Mouse (Mus musculus): ENCODE measurements around the gene Zfp683. TPM values are rescaled to one million over a fixed set of nuclear protein-coding genes. Genes with fewer than 3 reads are reported as not detected.

The Zfp683 gene
- polyA plus RNA-seq, 1 experiment from 2014 or later: not detected

DNA sequence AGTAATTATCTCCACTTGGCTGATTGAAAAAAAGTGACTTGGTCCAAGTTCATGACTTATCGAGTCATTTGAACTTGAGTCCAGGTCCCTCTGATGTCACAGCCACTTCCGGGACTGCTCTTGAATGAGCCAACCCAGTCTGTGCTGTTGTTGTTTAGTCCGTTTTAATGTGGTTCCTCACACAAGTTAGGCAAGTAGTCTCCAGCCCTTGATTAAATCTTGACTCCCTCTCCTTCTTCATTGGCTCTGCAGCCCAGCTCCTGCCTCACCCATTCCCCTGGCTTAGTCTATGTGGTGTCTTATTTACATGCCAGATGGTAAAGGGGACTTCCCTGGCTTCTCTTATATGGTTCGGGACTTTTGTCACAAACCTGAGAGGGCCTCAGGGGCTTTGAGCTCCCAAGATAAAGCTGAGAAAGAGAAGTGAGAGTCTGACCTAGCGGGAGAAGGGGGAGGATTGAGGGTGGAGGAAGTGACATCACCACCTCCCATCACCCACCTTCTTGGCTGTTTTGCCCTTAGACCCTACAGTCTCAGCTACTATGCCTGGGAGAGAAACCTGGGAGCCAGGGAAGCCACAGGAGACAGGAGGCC is 43.5 kb downstream of the Zfp683 start:
- no peaks in the 10 kb centered on the region for H3K36me3 ChIP-seq
- no peaks in the 10 kb centered on the region for H3K9me3 ChIP-seq
- no peak overlapping the region for H3K27ac ChIP-seq (replicated peaks)
- H3K4me2 ChIP-seq (replicated peaks): no peak overlapping the region
- no peaks in the 10 kb centered on the region for H3K4me1 ChIP-seq
- no peak for ATAC-seq (ENCODE audit: low FRiP score, low read depth)
- 83% methylated on average over 5 of the region's 5 CpGs for WGBS
- no peak overlapping the region for H3K9ac ChIP-seq (replicated peaks)
- no peaks in the 10 kb centered on the region for H3K27me3 ChIP-seq
- no peak overlapping the region for H3K4me3 ChIP-seq

- 73% methylated on average over 8 of the region's 8 CpGs for WGBS
Measured at GRCm38 (mm10) chr4:134098628-134099027, 45.0 kb downstream of the Zfp683 start.

DNA sequence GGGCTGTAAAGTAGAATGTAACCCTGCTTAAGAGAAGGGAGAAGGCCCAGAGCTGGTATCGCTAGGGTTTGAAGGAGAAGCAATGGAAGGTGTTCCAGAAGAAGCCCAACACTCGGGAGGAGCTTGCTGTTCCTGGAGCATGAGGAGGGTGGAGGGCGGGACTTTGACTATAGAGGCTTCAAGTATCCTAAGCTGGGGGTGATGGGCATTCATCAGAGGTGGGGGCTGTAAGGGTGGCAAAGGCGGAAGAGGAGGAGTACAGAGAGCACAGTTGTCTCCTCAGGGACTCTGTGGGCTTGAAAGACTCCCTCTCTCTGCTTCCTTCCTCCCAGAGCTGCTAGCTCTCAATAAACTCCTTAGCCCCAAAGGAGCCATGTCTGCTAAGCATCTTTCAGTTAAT is 46.6 kb downstream of the Zfp683 start:
- Histone ChIP-seq H3K4me2 (replicated peaks) (no peak overlapping the region), H3K36me3 (no peaks in the 10 kb centered on the region), H3K27me3 (no peaks in the 10 kb centered on the region), H3K9me3 (no peaks in the 10 kb centered on the region), H3K9ac (replicated peaks) (no peak overlapping the region), H3K4me1 (peaks cover 5% of the 10 kb centered on the region; the same call in 1 of the 2 replicates), H3K4me3 (no peak overlapping the region), H3K27ac (replicated peaks) (no peak overlapping the region)
- 79% methylated on average over 4 of the region's 4 CpGs for WGBS
- ATAC-seq (ENCODE audit: low FRiP score, low read depth): no peak

More at GRCm38 (mm10) chr4:134098628-134099027, 45.0 kb downstream of the Zfp683 start:
- Histone ChIP-seq H3K27ac (replicated peaks) (no peak overlapping the region), H3K4me1 (peaks cover 5% of the 10 kb centered on the region; the same call in 1 of the 2 replicates), H3K4me2 (replicated peaks) (no peak overlapping the region), H3K9me3 (no peaks in the 10 kb centered on the region), H3K9ac (replicated peaks) (no peak overlapping the region), H3K4me3 (no peak overlapping the region), H3K36me3 (no peaks in the 10 kb centered on the region), H3K27me3 (no peaks in the 10 kb centered on the region)
- no peak for ATAC-seq (ENCODE audit: low FRiP score, low read depth)

DNA sequence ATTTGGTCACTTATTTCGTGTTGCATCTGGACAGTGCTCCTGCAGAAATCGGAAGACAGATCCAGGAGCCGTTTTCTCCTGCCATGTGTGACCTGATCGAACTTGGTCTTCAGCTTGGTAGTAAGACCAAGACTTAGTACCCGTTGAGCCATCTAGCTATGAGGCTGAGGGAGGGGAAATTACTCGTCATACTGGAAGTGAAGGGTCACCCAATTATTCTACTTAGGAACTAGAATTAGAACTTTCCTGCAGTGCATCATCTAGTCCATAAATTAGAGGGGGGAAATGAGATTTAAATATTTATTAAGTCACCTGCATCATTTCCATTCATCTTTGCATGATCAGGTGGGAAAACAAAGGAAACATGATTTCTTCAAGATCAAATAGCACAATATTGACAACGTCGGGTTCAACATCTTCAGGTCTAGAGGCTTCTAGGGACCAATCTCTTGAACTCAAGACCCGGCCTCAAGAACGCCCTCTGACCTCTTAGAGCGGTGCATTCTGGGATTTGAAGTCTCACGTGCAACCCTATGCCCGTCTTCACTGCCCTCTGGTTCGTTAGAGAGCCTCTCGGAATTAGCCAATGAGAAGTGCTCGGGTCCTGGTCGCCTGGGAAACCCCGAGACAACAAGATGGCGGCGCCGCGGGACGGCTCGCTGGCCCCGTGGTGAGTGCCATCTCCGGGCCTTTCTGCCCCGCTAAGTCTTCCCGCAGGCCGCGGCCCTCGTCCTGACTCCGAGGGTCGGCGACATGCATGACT is 48.5 kb downstream of the Zfp683 start, which contains the start of gene Ubxn11:
TSS of gene Ubxn11 (plus strand) at position 592 of the 763 bp plus-strand sequence.
- 17% methylated on average over 34 of the region's 34 CpGs for WGBS
- H3K27ac ChIP-seq (replicated peaks): peak within 1 kb of the TSS; percentile 10; the same call in 1 of the 2 replicates

GRCm38 (mm10) chr4:134102742-134103119 is 49.1 kb downstream of the Zfp683 start:
- peak overlapping the region; percentile 10; the same call in 1 of the 2 replicates for H3K27ac ChIP-seq (replicated peaks)

More for the DNA sequence above, 48.5 kb downstream of the Zfp683 start, which contains the start of gene Ubxn11:
- ATAC-seq (ENCODE audit: low FRiP score, low read depth): peak; percentile 98
- Histone ChIP-seq H3K27me3 (no peaks in the 10 kb centered on the region), H3K4me1 (peaks cover 5% of the 10 kb centered on the region; the same call in 1 of the 2 replicates), H3K4me2 (replicated peaks) (peak within 1 kb of the TSS; percentile 67), H3K4me3 (peak within 1 kb of the TSS; percentile 69), H3K9ac (replicated peaks) (peak within 1 kb of the TSS; percentile 64), H3K36me3 (no peaks in the 10 kb centered on the region), H3K9me3 (no peaks in the 10 kb centered on the region)

GRCm38 (mm10) chr4:134106105-134106504 is 52.5 kb downstream of the Zfp683 start:
- H3K27ac ChIP-seq (replicated peaks): no peak overlapping the region
- H3K4me2 ChIP-seq (replicated peaks): no peak overlapping the region
- WGBS: 75% methylated on average over 7 of the region's 7 CpGs
- H3K4me3 ChIP-seq: no peak overlapping the region
- no peaks in the 10 kb centered on the region for H3K36me3 ChIP-seq
- no peak overlapping the region for H3K9ac ChIP-seq (replicated peaks)
- H3K9me3 ChIP-seq: no peaks in the 10 kb centered on the region
- H3K27me3 ChIP-seq: no peaks in the 10 kb centered on the region
- no peak for ATAC-seq (ENCODE audit: low FRiP score, low read depth)
- H3K4me1 ChIP-seq: peaks cover 5% of the 10 kb centered on the region; the same call in 1 of the 2 replicates

More at GRCm38 (mm10) chr4:134102742-134103119, 49.1 kb downstream of the Zfp683 start:
- Histone ChIP-seq H3K4me3 (peak overlapping the region; percentile 69), H3K4me1 (peaks cover 5% of the 10 kb centered on the region; the same call in 1 of the 2 replicates), H3K36me3 (no peaks in the 10 kb centered on the region), H3K9me3 (no peaks in the 10 kb centered on the region), H3K27me3 (no peaks in the 10 kb centered on the region), H3K9ac (replicated peaks) (peak overlapping the region; percentile 64), H3K4me2 (replicated peaks) (peak overlapping the region; percentile 67)
- peak; percentile 68 for ATAC-seq (ENCODE audit: low FRiP score, low read depth)
- 4% methylated on average over 21 of the region's 21 CpGs for WGBS

- Histone ChIP-seq H3K4me3 (no peak overlapping the region), H3K4me1 (peaks cover 5% of the 10 kb centered on the region; the same call in 1 of the 2 replicates), H3K27me3 (no peaks in the 10 kb centered on the region)
Measured at GRCm38 (mm10) chr4:134107730-134108129, 54.1 kb downstream of the Zfp683 start.

GRCm38 (mm10) chr4:134108196-134108595 is 54.6 kb downstream of the Zfp683 start:
- no peak for ATAC-seq (ENCODE audit: low FRiP score, low read depth)
- 69% methylated on average over 5 of the region's 5 CpGs for WGBS
- H3K4me2 ChIP-seq (replicated peaks): no peak overlapping the region
- no peaks in the 10 kb centered on the region for H3K27me3 ChIP-seq
- H3K9ac ChIP-seq (replicated peaks): no peak overlapping the region
- H3K9me3 ChIP-seq: no peaks in the 10 kb centered on the region
- H3K4me3 ChIP-seq: no peak overlapping the region
- no peak overlapping the region for H3K27ac ChIP-seq (replicated peaks)
- H3K4me1 ChIP-seq: peaks cover 6% of the 10 kb centered on the region
- no peaks in the 10 kb centered on the region for H3K36me3 ChIP-seq

More at GRCm38 (mm10) chr4:134107730-134108129, 54.1 kb downstream of the Zfp683 start:
- Histone ChIP-seq H3K4me2 (replicated peaks) (no peak overlapping the region), H3K9me3 (no peaks in the 10 kb centered on the region), H3K9ac (replicated peaks) (no peak overlapping the region), H3K36me3 (no peaks in the 10 kb centered on the region), H3K27ac (replicated peaks) (no peak overlapping the region)
- WGBS: 89% methylated on average over 7 of the region's 7 CpGs
- no peak for ATAC-seq (ENCODE audit: low FRiP score, low read depth)

Other genes with a start within 250 kb of the Zfp683 start
- 23.6 and 26.6 TPM in 2 replicates for gene Rps6ka1, start 166.0 kb upstream of the Zfp683 start, polyA plus RNA-seq (2016; fragmentation: Nextera tagmentation; extraction: Ambion mirVana)
- 3,003 and 3,059 TPM in 2 replicates for gene Hmgn2, start 85.2 kb upstream of the Zfp683 start, polyA plus RNA-seq (2016; fragmentation: Nextera tagmentation; extraction: Ambion mirVana)
- 36.8 and 43.9 TPM in 2 replicates for gene Dhdds, start 52.9 kb upstream of the Zfp683 start, polyA plus RNA-seq (2016; fragmentation: Nextera tagmentation; extraction: Ambion mirVana)
- gene Lin28a, start 35.0 kb upstream of the Zfp683 start, polyA plus RNA-seq (2016; fragmentation: Nextera tagmentation; extraction: Ambion mirVana): 3.3 and 3.4 TPM in 2 replicates
- gene Crybg2, start 7.0 kb downstream of the Zfp683 start, polyA plus RNA-seq (2016; fragmentation: Nextera tagmentation; extraction: Ambion mirVana): 1.2 and 1.7 TPM in 2 replicates
- 2.0 and 5.5 TPM in 2 replicates for gene Cd52, start 41.2 kb downstream of the Zfp683 start, polyA plus RNA-seq (2016; fragmentation: Nextera tagmentation; extraction: Ambion mirVana)
- gene Ubxn11, start 48.7 kb downstream of the Zfp683 start, polyA plus RNA-seq (2016; fragmentation: Nextera tagmentation; extraction: Ambion mirVana): 6.6 and 6.7 TPM in 2 replicates
- gene Sh3bgrl3, start 75.0 kb downstream of the Zfp683 start, polyA plus RNA-seq (2016; fragmentation: Nextera tagmentation; extraction: Ambion mirVana): 301 and 307 TPM in 2 replicates
- 26.7 and 29.8 TPM in 2 replicates for gene Cep85, start 133.3 kb downstream of the Zfp683 start, polyA plus RNA-seq (2016; fragmentation: Nextera tagmentation; extraction: Ambion mirVana)
- gene Gm7534, start 149.2 kb downstream of the Zfp683 start, polyA plus RNA-seq (2016; fragmentation: Nextera tagmentation; extraction: Ambion mirVana): not detected in 2 replicates
- not detected in 2 replicates for gene Catsper4, start 173.5 kb downstream of the Zfp683 start, polyA plus RNA-seq (2016; fragmentation: Nextera tagmentation; extraction: Ambion mirVana)
- gene Cnksr1, start 184.6 kb downstream of the Zfp683 start, polyA plus RNA-seq (2016; fragmentation: Nextera tagmentation; extraction: Ambion mirVana): 0.26 and 0.46 TPM in 2 replicates
- 0.23 and 0.76 TPM in 2 replicates for gene E130218I03Rik, start 189.8 kb downstream of the Zfp683 start, polyA plus RNA-seq (2016; fragmentation: Nextera tagmentation; extraction: Ambion mirVana)
- 17.7 and 19.6 TPM in 2 replicates for gene Zfp593, start 191.8 kb downstream of the Zfp683 start, polyA plus RNA-seq (2016; fragmentation: Nextera tagmentation; extraction: Ambion mirVana)
- not detected in 2 replicates for gene Gm30191, start 193.1 kb downstream of the Zfp683 start, polyA plus RNA-seq (2016; fragmentation: Nextera tagmentation; extraction: Ambion mirVana)
- 5.7 and 6.0 TPM in 2 replicates for gene Grrp1, start 200.3 kb downstream of the Zfp683 start, polyA plus RNA-seq (2016; fragmentation: Nextera tagmentation; extraction: Ambion mirVana)
- gene Pdik1l, start 234.1 kb downstream of the Zfp683 start, polyA plus RNA-seq (2016; fragmentation: Nextera tagmentation; extraction: Ambion mirVana): 32.6 and 33.3 TPM in 2 replicates